Mouse (Mus musculus) midbrain, postnatal 0 days (tissue): ENCODE measurements around the gene Apbb2. TPM values are rescaled to one million over a fixed set of nuclear protein-coding genes. Genes with fewer than 3 reads are reported as not detected.

ENCODE experiments used
- ATAC-seq: fragments of 200-750 bp; cut with Nextera tagmentation; 2 replicates; pipeline ENCODE4 v1.8.0; 2017; ENCODE audit warnings: moderate number of reproducible peaks, mild to moderate bottlenecking, moderate TSS enrichment, moderate library complexity; ENCODE audit not compliant: low FRiP score
- DNase-seq: peaks from one replicate; pipeline ENCODE4 v3.0.0-alpha.2; 2015; ENCODE audit warnings: low spot score
- H3K27ac ChIP-seq: fragments of 300-500 bp; sonication (generic); 2 replicates; pipeline ENCODE4 v1.5.1; 2014; ENCODE audit warnings: low read depth, mild to moderate bottlenecking, low read length, mixed read lengths
- H3K27me3 ChIP-seq: fragments of 300-500 bp; sonication (generic); 2 replicates; pipeline ENCODE4 v1.6.1; 2014; ENCODE audit warnings: low read length, control low read depth, mixed read lengths; ENCODE audit not compliant: insufficient read depth
- H3K36me3 ChIP-seq: fragments of 300-500 bp; sonication (generic); 2 replicates; pipeline ENCODE4 v1.6.1; 2014; ENCODE audit warnings: low read length, control low read depth, mixed read lengths; ENCODE audit not compliant: insufficient read depth
- H3K4me1 ChIP-seq: fragments of 300-500 bp; sonication (generic); 2 replicates; pipeline ENCODE4 v1.6.1; 2014; ENCODE audit warnings: mild to moderate bottlenecking, control low read depth, antibody characterized with exemption, low read length, mixed read lengths; ENCODE audit not compliant: insufficient read depth
- H3K4me2 ChIP-seq: fragments of 300-500 bp; sonication (generic); 2 replicates; pipeline ENCODE4 v1.6.1; 2014; ENCODE audit warnings: low read depth, mild to moderate bottlenecking, low read length, mixed read lengths; ENCODE audit not compliant: poor library complexity, severe bottlenecking
- H3K4me3 ChIP-seq: fragments of 300-500 bp; sonication (generic); 2 replicates; pipeline ENCODE4 v1.5.1; 2014; ENCODE audit warnings: low read depth, mild to moderate bottlenecking, low read length, moderate library complexity
- H3K9ac ChIP-seq: fragments of 300-500 bp; sonication (generic); replicated peaks from 2 replicates; pipeline ENCODE4 v1.6.1; 2014; ENCODE audit warnings: mild to moderate bottlenecking, low read length, moderate library complexity, mixed read lengths; ENCODE audit not compliant: poor library complexity, severe bottlenecking
- H3K9me3 ChIP-seq: fragments of 300-500 bp; sonication (generic); 2 replicates; pipeline ENCODE4 v1.6.1; 2016; ENCODE audit warnings: low read length, control low read depth
- CTCF ChIP-seq: IDR thresholded peaks from 2 replicates; pipeline ENCODE4 v1.5.1; 2016; ENCODE audit warnings: antibody characterized with exemption, mild to moderate bottlenecking
- WGBS: fragments of 180-500 bp; shearing (Covaris S2); extraction: QIAGEN DNeasy Blood & Tissue Kit; methylation state at CpG from one replicate; pipeline ENCODE4 v1.1.7; 2014; 5-methylcytosine and 5-hydroxymethylcytosine counted together
- polyA plus RNA-seq: library from polyadenylated mRNA; unstranded; fragments of >200 nt; fragmentation: Nextera tagmentation; extraction: Ambion mirVana; gene quantifications from 2 replicates; pipeline ENCODE4 v1.2.1, GENCODE M21; 2015
- total RNA-seq: library from RNA; depleted of rRNA; stranded (reverse); fragments of >200 nt; gene quantifications from 2 replicates; pipeline ENCODE4 v1.2.3, GENCODE M21; 2014

The Apbb2 gene
- total and polyA plus RNA-seq, 2 experiments from 2014 or later = 60.6 to 76.0 TPM

- DNase-seq = no peak
- WGBS = 71% methylated on average over 14 of the region's 14 CpGs
- no peaks in the 10 kb centered on the region for H3K4me1 ChIP-seq
- no peaks in the 10 kb centered on the region for H3K27me3 ChIP-seq
- H3K27ac ChIP-seq = no peak overlapping the region
- no peak for ATAC-seq
- no peak for TF ChIP-seq CTCF
- H3K4me2 ChIP-seq = no peak overlapping the region
- no peak overlapping the region for H3K9ac ChIP-seq
- no peaks in the 10 kb centered on the region for H3K36me3 ChIP-seq
- no peak overlapping the region for H3K4me3 ChIP-seq
- no peaks in the 10 kb centered on the region for H3K9me3 ChIP-seq
These were observed 121.0 kb downstream of the Apbb2 start for GRCm38 (mm10) chr5:66497479-66498087.

GRCm38 (mm10) chr5:66496881-66497360, 121.7 kb downstream of the Apbb2 start:
- Histone ChIP-seq H3K27ac (no peak overlapping the region), H3K4me2 (no peak overlapping the region), H3K4me3 (no peak overlapping the region), H3K36me3 (no peaks in the 10 kb centered on the region), H3K27me3 (no peaks in the 10 kb centered on the region), H3K9ac (no peak overlapping the region), H3K9me3 (no peaks in the 10 kb centered on the region), H3K4me1 (no peaks in the 10 kb centered on the region)
- no peak for DNase-seq
- no peak for TF ChIP-seq CTCF
- WGBS = 68% methylated on average over 4 of the region's 4 CpGs
- no peak for ATAC-seq

GRCm38 (mm10) chr5:66494651-66495050, 123.9 kb downstream of the Apbb2 start:
- no peak overlapping the region for H3K27ac ChIP-seq
- H3K4me1 ChIP-seq = no peaks in the 10 kb centered on the region
- WGBS = 73% methylated on average over 4 of the region's 4 CpGs
- no peaks in the 10 kb centered on the region for H3K36me3 ChIP-seq
- ATAC-seq = no peak
- DNase-seq = no peak
- no peak overlapping the region for H3K4me2 ChIP-seq
- H3K4me3 ChIP-seq = no peak overlapping the region
- H3K9ac ChIP-seq = no peak overlapping the region
- H3K9me3 ChIP-seq = no peaks in the 10 kb centered on the region
- TF ChIP-seq CTCF = no peak
- no peaks in the 10 kb centered on the region for H3K27me3 ChIP-seq

DNA sequence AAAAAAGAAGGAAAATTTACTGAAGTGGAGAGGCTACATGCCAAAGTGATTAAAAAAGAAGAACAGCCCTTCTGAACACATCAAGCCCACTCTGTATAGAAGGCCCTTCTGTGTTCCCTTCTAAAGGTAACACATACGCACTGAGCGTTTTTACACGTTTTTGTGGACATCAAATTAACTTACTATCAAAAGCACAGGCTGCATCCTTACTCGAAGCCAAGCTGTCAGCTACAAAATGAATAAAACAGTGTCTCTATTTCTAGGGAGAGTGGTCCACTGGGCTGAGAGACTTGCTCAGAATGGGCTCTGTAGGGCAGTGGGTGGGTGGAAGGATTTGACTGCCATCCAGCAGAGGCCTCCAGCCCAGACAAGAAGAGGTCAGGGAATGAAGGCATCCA, 126.0 kb downstream of the Apbb2 start:
- Histone ChIP-seq H3K4me3 (no peak overlapping the region), H3K4me1 (no peaks in the 10 kb centered on the region), H3K27ac (no peak overlapping the region), H3K27me3 (no peaks in the 10 kb centered on the region), H3K4me2 (no peak overlapping the region), H3K9ac (no peak overlapping the region), H3K9me3 (no peaks in the 10 kb centered on the region), H3K36me3 (no peaks in the 10 kb centered on the region)
- TF ChIP-seq CTCF = no peak
- DNase-seq = no peak
- ATAC-seq = no peak
- 40% methylated on average over 4 of the region's 4 CpGs for WGBS

DNA sequence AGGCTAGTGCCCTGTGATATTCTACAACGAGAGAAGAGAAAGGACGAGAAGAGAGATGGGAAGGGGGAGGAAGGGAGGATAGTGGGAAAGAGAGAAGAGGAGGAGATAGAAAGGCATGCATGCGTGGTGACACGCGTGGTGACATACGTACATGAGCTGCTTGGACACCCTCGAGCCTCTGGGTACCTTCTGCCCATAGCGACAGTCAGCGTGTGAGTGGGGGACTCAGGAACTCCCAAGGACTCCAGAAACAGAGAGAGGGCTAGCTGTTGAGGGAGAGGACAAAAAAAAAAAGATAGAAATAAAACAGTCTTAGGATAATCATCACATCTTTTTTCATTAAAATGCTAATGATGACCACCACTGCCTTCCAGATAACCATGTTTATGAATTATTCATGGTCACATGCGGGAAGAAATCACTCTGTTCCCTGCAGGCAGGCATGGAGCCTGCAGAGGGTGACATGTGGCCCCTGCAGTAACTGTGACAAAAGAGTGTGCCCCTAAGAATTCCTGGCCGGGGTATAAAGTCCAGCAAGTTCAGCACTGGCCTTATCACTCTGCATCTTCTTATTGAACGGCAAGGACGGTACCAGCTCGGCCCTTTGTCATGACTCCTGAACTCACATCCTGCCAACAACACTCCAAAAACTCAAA, 126.5 kb downstream of the Apbb2 start:
- DNase-seq = no peak
- WGBS = 45% methylated on average over 14 of the region's 14 CpGs
- Histone ChIP-seq H3K4me2 (no peak overlapping the region), H3K4me1 (no peaks in the 10 kb centered on the region), H3K27ac (no peak overlapping the region), H3K27me3 (no peaks in the 10 kb centered on the region), H3K4me3 (no peak overlapping the region), H3K9ac (no peak overlapping the region), H3K9me3 (no peaks in the 10 kb centered on the region), H3K36me3 (no peaks in the 10 kb centered on the region)
- no peak for TF ChIP-seq CTCF
- no peak for ATAC-seq

- DNase-seq (peak; percentile 27), ATAC-seq (no peak)
- H3K4me3 ChIP-seq = no peak overlapping the region
- H3K4me1 ChIP-seq = no peaks in the 10 kb centered on the region
- no peak overlapping the region for H3K4me2 ChIP-seq
- H3K36me3 ChIP-seq = no peaks in the 10 kb centered on the region
- WGBS = 72% methylated on average over 7 of the region's 7 CpGs
- H3K27ac ChIP-seq = no peak overlapping the region
- no peaks in the 10 kb centered on the region for H3K27me3 ChIP-seq
- TF ChIP-seq CTCF = no peak
- no peak overlapping the region for H3K9ac ChIP-seq
- no peaks in the 10 kb centered on the region for H3K9me3 ChIP-seq
These were observed 132.6 kb downstream of the Apbb2 start for GRCm38 (mm10) chr5:66486028-66486427.
